Mouse (Mus musculus): ENCODE data around the gene Hist1h1t. TPM values are rescaled to one million over a fixed set of nuclear protein-coding genes. Genes with fewer than 3 reads are reported as not detected.
"Not testable (repeated sequence)": the region's sequence is repeated elsewhere in the genome, so short reads cannot be mapped to it uniquely, and the experiment has no call there.

The Hist1h1t gene
- total and polyA plus RNA-seq, 2 experiments from 2014 or later = 1.6 TPM; not detected in 1

DNA sequence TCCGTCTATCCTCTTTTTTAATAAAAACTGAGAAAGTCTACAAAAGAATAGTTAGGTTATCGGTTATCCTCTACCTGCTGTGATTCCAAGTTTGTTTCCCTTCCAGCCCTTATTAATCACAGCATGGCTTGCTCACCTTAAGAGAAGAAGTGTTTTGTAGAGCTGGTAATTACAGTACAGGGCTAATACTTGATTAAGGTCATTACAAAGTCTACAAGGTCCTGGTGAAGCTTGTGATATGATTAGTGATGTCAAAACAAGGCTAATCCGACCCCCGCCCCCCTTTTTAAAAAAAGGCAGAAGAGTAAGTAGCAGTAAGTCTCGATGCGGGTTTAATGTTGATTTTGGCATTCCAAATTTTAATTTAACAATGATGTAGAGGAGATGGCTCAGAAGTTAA, 3.4 kb downstream of the Hist1h1t start:
- peak overlapping the region; percentile 78 for H3K4me2 ChIP-seq (ENCODE audit: low read depth, low read length)
- DNase-seq (ENCODE audit: low spot score) (no peak), ATAC-seq (no peak)
- no peak overlapping the region for H3K9ac ChIP-seq (replicated peaks; ENCODE audit: low read length)
- no peaks in the 10 kb centered on the region for H3K9me3 ChIP-seq (ENCODE audit: low read length)
- no peak overlapping the region for H3K4me3 ChIP-seq (ENCODE audit: low read length)
- no peaks in the 10 kb centered on the region for H3K4me1 ChIP-seq (ENCODE audit: insufficient read depth, low read length)
- no peak for TF ChIP-seq CTCF (IDR thresholded peaks at IDR 0.05; ENCODE audit: low read depth)
- peak overlapping the region; percentile 54; the same call in 1 of the 2 replicates for H3K27ac ChIP-seq
- no peaks in the 10 kb centered on the region for H3K36me3 ChIP-seq (ENCODE audit: insufficient read depth, low read length)
- no peaks in the 10 kb centered on the region for H3K27me3 ChIP-seq (ENCODE audit: insufficient read depth, low read length)
- WGBS = 65% methylated on average over 6 of the region's 6 CpGs

GRCm38 (mm10) chr13:23699767-23700166, 4.2 kb downstream of the Hist1h1t start:
- no peak for ATAC-seq
- WGBS = 70% methylated on average over 3 of the region's 3 CpGs

GRCm38 (mm10) chr13:23700786-23701520, 5.3 kb downstream of the Hist1h1t start:
- Histone ChIP-seq H3K27ac (no peak overlapping the region), H3K36me3 (ENCODE audit: insufficient read depth, low read length) (no peaks in the 10 kb centered on the region), H3K4me1 (ENCODE audit: insufficient read depth, low read length) (no peaks in the 10 kb centered on the region), H3K9ac (replicated peaks; ENCODE audit: low read length) (no peak overlapping the region), H3K9me3 (ENCODE audit: low read length) (no peaks in the 10 kb centered on the region), H3K4me3 (ENCODE audit: low read length) (no peak overlapping the region), H3K4me2 (ENCODE audit: low read depth, low read length) (no peak overlapping the region), H3K27me3 (ENCODE audit: insufficient read depth, low read length) (no peaks in the 10 kb centered on the region)
- ATAC-seq (peak; percentile 49; the same call in 1 of the 2 replicates), DNase-seq (ENCODE audit: low spot score) (peak; percentile 82)
- 37% methylated on average over 8 of the region's 8 CpGs for WGBS
- TF ChIP-seq CTCF (IDR thresholded peaks at IDR 0.05; ENCODE audit: low read depth) = peak; percentile 86

More at GRCm38 (mm10) chr13:23699767-23700166, 4.2 kb downstream of the Hist1h1t start:
- TF ChIP-seq CTCF (IDR thresholded peaks at IDR 0.05; ENCODE audit: low read depth) = no peak
- no peaks in the 10 kb centered on the region for H3K36me3 ChIP-seq (ENCODE audit: insufficient read depth, low read length)
- H3K4me1 ChIP-seq (ENCODE audit: insufficient read depth, low read length) = no peaks in the 10 kb centered on the region
- H3K4me2 ChIP-seq (ENCODE audit: low read depth, low read length) = no peak overlapping the region
- no peak overlapping the region for H3K4me3 ChIP-seq (ENCODE audit: low read length)
- no peaks in the 10 kb centered on the region for H3K9me3 ChIP-seq (ENCODE audit: low read length)
- H3K27ac ChIP-seq = no peak overlapping the region
- H3K27me3 ChIP-seq (ENCODE audit: insufficient read depth, low read length) = no peaks in the 10 kb centered on the region
- H3K9ac ChIP-seq (replicated peaks; ENCODE audit: low read length) = no peak overlapping the region
- no peak for DNase-seq (ENCODE audit: low spot score)

GRCm38 (mm10) chr13:23702220-23702619, 6.6 kb downstream of the Hist1h1t start:
- Histone ChIP-seq H3K36me3 (ENCODE audit: insufficient read depth, low read length) (no peaks in the 10 kb centered on the region), H3K27me3 (ENCODE audit: insufficient read depth, low read length) (no peaks in the 10 kb centered on the region), H3K9me3 (ENCODE audit: low read length) (no peaks in the 10 kb centered on the region), H3K4me3 (ENCODE audit: low read length) (no peak overlapping the region), H3K4me2 (ENCODE audit: low read depth, low read length) (no peak overlapping the region), H3K9ac (replicated peaks; ENCODE audit: low read length) (no peak overlapping the region), H3K4me1 (ENCODE audit: insufficient read depth, low read length) (no peaks in the 10 kb centered on the region), H3K27ac (no peak overlapping the region)
- WGBS = 82% methylated on average over 4 of the region's 4 CpGs
- TF ChIP-seq CTCF (IDR thresholded peaks at IDR 0.05; ENCODE audit: low read depth) = no peak
- DNase-seq (ENCODE audit: low spot score) (no peak), ATAC-seq (no peak)

DNA sequence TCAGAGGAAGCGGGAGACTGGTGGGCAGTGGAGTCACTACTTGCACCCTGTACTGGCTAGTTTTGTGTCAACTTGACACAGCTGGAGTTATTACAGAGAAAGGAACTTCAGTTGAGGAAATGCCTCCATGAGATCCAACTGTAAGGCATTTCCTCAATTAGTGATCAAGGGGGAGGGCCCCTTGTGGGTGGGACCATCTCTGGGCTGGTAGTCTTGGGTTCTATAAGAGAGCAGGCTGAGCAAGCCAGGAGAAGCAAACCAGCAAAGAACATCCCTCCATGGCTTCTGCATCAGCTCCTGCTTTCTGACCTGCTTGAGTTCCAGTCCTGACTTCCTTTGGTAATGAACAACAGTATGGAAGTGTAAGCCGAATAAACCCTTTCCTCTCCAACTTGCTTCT, 7.2 kb downstream of the Hist1h1t start:
- H3K36me3 ChIP-seq (ENCODE audit: insufficient read depth, low read length); H3K4me2 ChIP-seq (ENCODE audit: low read depth, low read length); H3K27ac ChIP-seq; H3K27me3 ChIP-seq (ENCODE audit: insufficient read depth, low read length); H3K4me3 ChIP-seq (ENCODE audit: low read length); H3K9ac ChIP-seq (replicated peaks; ENCODE audit: low read length); ATAC-seq; H3K4me1 ChIP-seq (ENCODE audit: insufficient read depth, low read length); DNase-seq (ENCODE audit: low spot score); H3K9me3 ChIP-seq (ENCODE audit: low read length): not testable (repeated sequence)
- WGBS = 89% methylated on average over 2 of the region's 2 CpGs

GRCm38 (mm10) chr13:23705751-23706356, 10.2 kb downstream of the Hist1h1t start:
- TF ChIP-seq CTCF (IDR thresholded peaks at IDR 0.05; ENCODE audit: low read depth) = no peak
- ATAC-seq (no peak), DNase-seq (ENCODE audit: low spot score) (no peak)
- no peak overlapping the region for H3K4me3 ChIP-seq (ENCODE audit: low read length)
- H3K9me3 ChIP-seq (ENCODE audit: low read length) = no peaks in the 10 kb centered on the region
- H3K27me3 ChIP-seq (ENCODE audit: insufficient read depth, low read length) = no peaks in the 10 kb centered on the region
- H3K9ac ChIP-seq (replicated peaks; ENCODE audit: low read length) = no peak overlapping the region
- 94% methylated on average over 7 of the region's 7 CpGs for WGBS
- H3K4me1 ChIP-seq (ENCODE audit: insufficient read depth, low read length) = no peaks in the 10 kb centered on the region
- H3K36me3 ChIP-seq (ENCODE audit: insufficient read depth, low read length) = no peaks in the 10 kb centered on the region
- no peak overlapping the region for H3K4me2 ChIP-seq (ENCODE audit: low read depth, low read length)
- no peak overlapping the region for H3K27ac ChIP-seq

- no peak overlapping the region for H3K27ac ChIP-seq
- no peak overlapping the region for H3K4me3 ChIP-seq (ENCODE audit: low read length)
- no peaks in the 10 kb centered on the region for H3K36me3 ChIP-seq (ENCODE audit: insufficient read depth, low read length)
- WGBS = 96% methylated on average over 12 of the region's 12 CpGs
- no peak overlapping the region for H3K9ac ChIP-seq (replicated peaks; ENCODE audit: low read length)
- no peak for DNase-seq (ENCODE audit: low spot score)
- TF ChIP-seq CTCF (IDR thresholded peaks at IDR 0.05; ENCODE audit: low read depth) = no peak
- ATAC-seq = no peak
- H3K27me3 ChIP-seq (ENCODE audit: insufficient read depth, low read length) = no peaks in the 10 kb centered on the region
- H3K9me3 ChIP-seq (ENCODE audit: low read length) = no peaks in the 10 kb centered on the region
- no peaks in the 10 kb centered on the region for H3K4me1 ChIP-seq (ENCODE audit: insufficient read depth, low read length)
- no peak overlapping the region for H3K4me2 ChIP-seq (ENCODE audit: low read depth, low read length)
These were observed 11.2 kb downstream of the Hist1h1t start for GRCm38 (mm10) chr13:23706771-23707170.

Data from hindbrain, postnatal 0 days (tissue).